Mouse (Mus musculus): ENCODE results near the gene Olfr1465. TPM values are rescaled to one million over a fixed set of nuclear protein-coding genes. Genes with fewer than 3 reads are reported as not detected.

Olfr1465 gene
- not detected in 2 replicates for polyA plus RNA-seq (2012; rRNA removed)

DNA sequence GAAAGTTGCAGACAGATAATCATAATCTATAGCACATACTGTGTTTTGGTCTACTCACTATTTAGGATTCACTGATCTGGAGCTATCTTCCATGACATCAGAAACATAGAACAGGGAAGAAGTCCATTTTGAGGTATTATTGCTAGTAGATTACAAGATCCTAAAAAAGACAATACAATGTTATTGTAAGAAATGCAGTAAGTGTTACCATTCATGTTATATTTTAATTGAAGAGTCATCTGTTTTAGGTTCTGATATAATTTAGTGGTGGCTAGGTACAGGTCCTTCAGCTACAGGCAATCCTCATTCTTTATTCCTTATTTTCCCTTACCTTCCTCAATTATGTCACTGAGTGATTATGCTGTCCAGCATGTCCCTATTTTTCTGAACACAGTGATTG is at the start of gene Olfr1465:
Gene Olfr1465, minus strand, starts transcription at position 101 of the 400 bp plus-strand sequence.

DNA sequence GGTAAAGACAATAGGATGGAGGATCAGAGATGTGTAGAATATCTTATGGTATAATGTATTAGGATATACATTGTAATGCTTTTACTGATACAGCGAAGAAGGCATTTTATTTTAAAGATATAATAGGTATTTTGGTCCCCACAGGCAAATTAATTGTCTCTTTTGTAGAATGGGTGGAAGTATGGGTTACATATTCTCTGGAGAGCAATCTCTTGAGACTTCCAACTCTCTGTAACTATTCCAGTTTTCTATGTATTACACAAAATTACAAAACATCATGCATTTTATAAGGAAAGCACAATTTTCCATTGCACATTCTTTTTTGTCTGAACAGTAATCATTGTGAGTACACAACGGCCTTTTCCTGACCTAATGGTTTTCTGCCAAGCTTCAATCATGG is 46.6 kb upstream of the Olfr1465 start, which contains the start of gene Olfr1467:
Gene Olfr1467, plus strand, starts transcription at position 301 of the 400 bp plus-strand sequence.

DNA sequence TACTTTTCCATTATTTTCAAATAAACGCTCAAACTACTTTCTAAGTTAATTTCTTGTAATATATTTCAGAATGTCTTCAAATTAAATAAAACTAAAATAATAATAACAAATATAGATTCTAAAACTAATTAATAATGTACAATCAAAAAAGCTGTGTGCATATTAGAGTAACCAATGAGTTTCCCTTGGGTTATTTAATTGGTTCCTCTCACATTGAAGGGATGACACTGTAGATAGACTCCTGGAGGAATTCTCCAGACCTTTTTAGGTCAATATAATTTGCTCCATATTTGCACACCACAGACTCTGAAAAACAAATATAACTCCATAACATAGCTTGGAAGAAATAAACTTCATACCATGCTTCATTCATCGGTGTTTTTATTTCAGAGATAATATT is 23.2 kb upstream of the Olfr1465 start, which contains the start of gene Olfr1466:
Gene Olfr1466, plus strand, starts transcription at position 301 of the 400 bp plus-strand sequence.

Other genes with a start within 250 kb of the Olfr1465 start
- gene Olfr1457, start 217.7 kb downstream of the Olfr1465 start, polyA plus RNA-seq (2012; rRNA removed) = not detected in 2 replicates
- not detected in 2 replicates for gene Olfr1458, start 208.8 kb downstream of the Olfr1465 start, polyA plus RNA-seq (2012; rRNA removed)
- gene Olfr1459, start 166.0 kb downstream of the Olfr1465 start, polyA plus RNA-seq (2012; rRNA removed) = not detected in 2 replicates
- not detected in 2 replicates for gene Olfr1461, start 152.5 kb downstream of the Olfr1465 start, polyA plus RNA-seq (2012; rRNA removed)
- not detected in 2 replicates for gene Olfr1462, start 129.8 kb downstream of the Olfr1465 start, polyA plus RNA-seq (2012; rRNA removed)
- not detected in 2 replicates for gene Olfr1463, start 84.2 kb downstream of the Olfr1465 start, polyA plus RNA-seq (2012; rRNA removed)
- gene Olfr1466, start 23.3 kb upstream of the Olfr1465 start, polyA plus RNA-seq (2012; rRNA removed) = not detected in 2 replicates
- not detected in 2 replicates for gene Olfr1467, start 46.7 kb upstream of the Olfr1465 start, polyA plus RNA-seq (2012; rRNA removed)
- gene Olfr1469, start 92.3 kb upstream of the Olfr1465 start, polyA plus RNA-seq (2012; rRNA removed) = not detected in 2 replicates
- gene Olfr1471, start 127.9 kb upstream of the Olfr1465 start, polyA plus RNA-seq (2012; rRNA removed) = not detected in 2 replicates
- not detected in 2 replicates for gene Olfr1472, start 140.5 kb upstream of the Olfr1465 start, polyA plus RNA-seq (2012; rRNA removed)
- not detected in 2 replicates for gene Olfr1474, start 154.0 kb upstream of the Olfr1465 start, polyA plus RNA-seq (2012; rRNA removed)
- not detected in 2 replicates for gene Olfr1475, start 164.7 kb upstream of the Olfr1465 start, polyA plus RNA-seq (2012; rRNA removed)
- not detected in 2 replicates for gene Olfr1477, start 185.0 kb upstream of the Olfr1465 start, polyA plus RNA-seq (2012; rRNA removed)
- not detected in 2 replicates for gene Olfr1480, start 212.4 kb upstream of the Olfr1465 start, polyA plus RNA-seq (2012; rRNA removed)